Mouse (Mus musculus) liver, embryonic 14.5 days (tissue): ENCODE measurements around the gene Csk.

Experiments
- CTCF ChIP-seq: IDR thresholded peaks from 2 replicates; pipeline ENCODE4 v1.5.1; 2016; ENCODE audit warnings: antibody characterized with exemption, low read depth, control low read depth
- EP300 ChIP-seq: IDR thresholded peaks from 2 replicates; pipeline ENCODE4 v1.6.1; 2016; ENCODE audit warnings: antibody characterized with exemption, low read depth

DNA sequence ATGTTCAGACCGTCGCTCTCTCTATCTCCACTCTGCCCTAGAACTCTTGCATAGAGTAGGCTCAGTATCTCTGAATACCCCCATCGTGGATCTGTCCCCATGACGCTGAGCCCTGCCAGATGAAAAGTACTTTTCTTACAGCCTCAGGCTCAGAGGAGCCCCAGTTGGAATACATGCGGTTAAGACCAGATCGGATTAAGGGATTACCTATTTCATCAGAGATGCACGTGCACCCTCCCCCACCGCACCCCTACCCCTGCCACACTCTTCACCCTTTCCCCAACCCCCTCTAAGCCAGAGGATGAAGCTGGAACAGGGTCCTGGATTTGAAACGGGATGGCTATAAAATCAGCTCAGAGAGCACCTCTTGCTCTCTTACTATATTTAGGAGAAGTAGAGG lies 47.9 kb downstream of the Csk start:
- TF ChIP-seq CTCF: no peak
- TF ChIP-seq EP300: no peak
